Mouse (Mus musculus) embryonic facial prominence, embryonic 15.5 days (tissue): ENCODE measurements around the gene Ermn. TPM values are rescaled to one million over a fixed set of nuclear protein-coding genes. Genes with fewer than 3 reads are reported as not detected.

Source experiments
- ATAC-seq: fragments of 200-750 bp; cut with Nextera tagmentation; 2 replicates; pipeline ENCODE4 v1.8.0; 2017; ENCODE audit warnings: low read depth, moderate TSS enrichment; ENCODE audit not compliant: insufficient number of reproducible peaks, low FRiP score, low TSS enrichment
- H3K27ac ChIP-seq: fragments of 300-500 bp; sonication (generic); replicated peaks from 2 replicates; pipeline ENCODE4 v1.5.1; 2015; ENCODE audit warnings: mild to moderate bottlenecking, inconsistent platforms
- H3K27me3 ChIP-seq: fragments of 300-500 bp; sonication (generic); 2 replicates; pipeline ENCODE4 v1.6.1; 2015; ENCODE audit warnings: inconsistent platforms
- H3K36me3 ChIP-seq: fragments of 300-500 bp; sonication (generic); 2 replicates; pipeline ENCODE4 v1.6.1; 2015; ENCODE audit warnings: mild to moderate bottlenecking, inconsistent platforms
- H3K4me1 ChIP-seq: fragments of 300-500 bp; sonication (generic); 2 replicates; pipeline ENCODE4 v1.6.1; 2015; ENCODE audit warnings: inconsistent platforms
- H3K4me2 ChIP-seq: fragments of 300-500 bp; sonication (generic); replicated peaks from 2 replicates; pipeline ENCODE4 v1.6.1; 2015; ENCODE audit warnings: mild to moderate bottlenecking, inconsistent platforms
- H3K4me3 ChIP-seq: fragments of 300-500 bp; sonication (generic); replicated peaks from 2 replicates; pipeline ENCODE4 v1.5.1; 2015; ENCODE audit warnings: mild to moderate bottlenecking, inconsistent platforms
- H3K9ac ChIP-seq: fragments of 300-500 bp; sonication (generic); 2 replicates; pipeline ENCODE4 v1.6.1; 2015; ENCODE audit warnings: inconsistent platforms
- H3K9me3 ChIP-seq: fragments of 300-500 bp; sonication (generic); replicated peaks from 2 replicates; pipeline ENCODE4 v1.6.1; 2016; ENCODE audit warnings: inconsistent platforms
- WGBS: fragments of 180-500 bp; shearing (Covaris S2); methylation state at CpG from one replicate; pipeline ENCODE4 v1.1.7; 2015; 5-methylcytosine and 5-hydroxymethylcytosine counted together
- polyA plus RNA-seq: library from polyadenylated mRNA; unstranded; fragments of >200 nt; fragmentation: Nextera tagmentation; extraction: Ambion mirVana; gene quantifications from 2 replicates; pipeline ENCODE4 v1.2.1, GENCODE M21; 2015

Gene Ermn
- polyA plus RNA-seq: 1.5 and 2.5 TPM in 2 replicates

GRCm38 (mm10) chr2:58052821-58053581, at the start of gene Ermn:
Gene Ermn, minus strand, starts transcription at chr2:58052864.
- no peaks in the 10 kb centered on the region for H3K9me3 ChIP-seq
- no peak within 1 kb of the TSS for H3K4me3 ChIP-seq
- no peak within 1 kb of the TSS for H3K27ac ChIP-seq
- no peak for ATAC-seq
- H3K27me3 ChIP-seq: no peaks in the 10 kb centered on the region
- WGBS: 19% methylated on average over 7 of the region's 7 CpGs
- no peak within 1 kb of the TSS for H3K4me2 ChIP-seq
- H3K36me3 ChIP-seq: no peaks in the 10 kb centered on the region
- H3K9ac ChIP-seq: no peak within 1 kb of the TSS
- no peaks in the 10 kb centered on the region for H3K4me1 ChIP-seq

DNA sequence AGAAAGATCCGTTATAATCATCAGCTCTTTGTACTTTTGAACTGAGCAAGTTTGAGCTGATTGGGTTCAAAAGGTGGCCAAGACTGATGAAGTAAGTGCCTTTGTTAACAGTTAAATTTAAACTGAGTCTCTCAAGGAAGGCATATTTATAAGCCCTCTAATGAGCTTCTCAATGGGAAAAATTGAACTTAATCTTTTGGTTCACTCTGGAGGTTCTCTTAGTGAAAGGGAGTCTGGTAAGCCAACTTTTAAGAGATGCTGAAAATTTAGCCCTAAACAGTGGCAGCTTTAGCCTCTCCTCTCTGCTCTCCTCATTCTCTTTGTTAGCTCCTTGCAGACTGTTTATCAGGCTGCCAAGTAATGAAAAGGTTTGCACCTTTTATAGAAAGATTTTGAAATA, 42.2 kb upstream of the Ermn start:
- ATAC-seq: no peak
- Histone ChIP-seq H3K4me1 (no peaks in the 10 kb centered on the region), H3K4me2 (no peak overlapping the region), H3K27ac (no peak overlapping the region), H3K9ac (no peak overlapping the region), H3K27me3 (no peaks in the 10 kb centered on the region), H3K36me3 (no peaks in the 10 kb centered on the region), H3K4me3 (no peak overlapping the region), H3K9me3 (no peaks in the 10 kb centered on the region)
- WGBS: 81% methylated on average over 1 of the region's 1 CpGs

- Histone ChIP-seq H3K9me3 (no peaks in the 10 kb centered on the region), H3K4me1 (no peaks in the 10 kb centered on the region), H3K4me3 (no peak overlapping the region), H3K36me3 (no peaks in the 10 kb centered on the region), H3K9ac (no peak overlapping the region), H3K27me3 (no peaks in the 10 kb centered on the region), H3K27ac (no peak overlapping the region), H3K4me2 (no peak overlapping the region)
- WGBS: 77% methylated on average over 1 of the region's 1 CpGs
- ATAC-seq: no peak
Measured at GRCm38 (mm10) chr2:58086420-58086819, 33.8 kb upstream of the Ermn start.

DNA sequence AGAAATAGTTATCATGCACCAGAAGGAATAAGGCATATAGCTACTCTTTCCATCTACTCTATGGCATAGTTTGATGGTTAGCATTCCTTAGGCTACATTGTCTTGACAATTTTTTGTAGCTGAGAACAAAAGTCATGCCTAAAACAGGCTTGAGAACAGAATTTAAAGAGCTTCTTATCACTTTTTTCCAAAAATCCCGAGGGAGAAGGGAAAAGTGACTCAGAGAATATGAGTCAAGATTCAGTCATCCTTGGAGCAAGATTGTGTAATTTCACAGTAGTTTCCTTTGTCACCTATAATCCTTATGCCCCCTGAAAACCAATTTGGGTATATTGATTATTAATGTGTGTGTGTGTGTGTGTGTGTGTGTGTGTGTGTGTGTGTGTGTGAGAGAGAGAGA, 27.2 kb upstream of the Ermn start:
- Histone ChIP-seq H3K4me3 (no peak overlapping the region), H3K9ac (no peak overlapping the region), H3K4me1 (no peaks in the 10 kb centered on the region), H3K36me3 (no peaks in the 10 kb centered on the region), H3K4me2 (no peak overlapping the region), H3K9me3 (no peaks in the 10 kb centered on the region), H3K27ac (no peak overlapping the region), H3K27me3 (no peaks in the 10 kb centered on the region)
- no peak for ATAC-seq
- WGBS: 51% methylated on average over 1 of the region's 1 CpGs

GRCm38 (mm10) chr2:58055383-58055782, 2.7 kb upstream of the Ermn start:
- Histone ChIP-seq H3K27me3 (no peaks in the 10 kb centered on the region), H3K9me3 (no peaks in the 10 kb centered on the region), H3K4me1 (no peaks in the 10 kb centered on the region), H3K27ac (no peak overlapping the region), H3K36me3 (no peaks in the 10 kb centered on the region), H3K9ac (no peak overlapping the region), H3K4me2 (no peak overlapping the region), H3K4me3 (no peak overlapping the region)
- ATAC-seq: no peak

- Histone ChIP-seq H3K27me3 (no peaks in the 10 kb centered on the region), H3K4me2 (no peak overlapping the region), H3K4me3 (no peak overlapping the region), H3K4me1 (no peaks in the 10 kb centered on the region), H3K27ac (no peak overlapping the region), H3K9me3 (no peaks in the 10 kb centered on the region), H3K9ac (no peak overlapping the region), H3K36me3 (no peaks in the 10 kb centered on the region)
- ATAC-seq: no peak
- WGBS: 50% methylated on average over 7 of the region's 7 CpGs
Measured at GRCm38 (mm10) chr2:58041867-58042266, 10.8 kb downstream of the Ermn start.

DNA sequence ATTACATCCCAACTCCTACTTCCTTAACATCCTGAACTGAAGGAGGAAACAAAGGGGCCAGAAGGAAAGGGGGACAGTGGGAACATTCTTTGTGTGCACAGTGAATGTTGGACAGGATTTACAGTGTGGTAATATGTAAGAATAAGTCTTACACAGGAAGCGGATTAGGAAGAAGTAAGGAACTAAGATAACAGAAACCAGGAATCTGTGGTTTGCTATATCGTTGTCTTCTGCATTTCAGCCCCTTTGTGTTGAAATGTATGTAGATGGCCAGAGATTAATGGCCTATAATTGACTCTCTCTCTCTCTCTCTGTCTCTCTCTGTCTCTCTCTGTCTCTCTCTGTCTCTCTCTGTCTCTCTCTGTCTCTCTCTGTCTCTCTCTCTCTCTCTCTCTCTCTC, 15.7 kb downstream of the Ermn start:
- no peaks in the 10 kb centered on the region for H3K36me3 ChIP-seq
- WGBS: 86% methylated on average over 2 of the region's 2 CpGs
- H3K27me3 ChIP-seq: no peaks in the 10 kb centered on the region
- no peak overlapping the region for H3K4me3 ChIP-seq
- no peak overlapping the region for H3K27ac ChIP-seq
- no peak overlapping the region for H3K4me2 ChIP-seq
- H3K9me3 ChIP-seq: no peaks in the 10 kb centered on the region
- H3K9ac ChIP-seq: no peak overlapping the region
- ATAC-seq: no peak
- no peaks in the 10 kb centered on the region for H3K4me1 ChIP-seq

GRCm38 (mm10) chr2:58035635-58036034, 17.0 kb downstream of the Ermn start:
- no peaks in the 10 kb centered on the region for H3K4me1 ChIP-seq
- H3K27me3 ChIP-seq: no peaks in the 10 kb centered on the region
- H3K9ac ChIP-seq: no peak overlapping the region
- no peak overlapping the region for H3K4me3 ChIP-seq
- H3K4me2 ChIP-seq: no peak overlapping the region
- 80% methylated on average over 4 of the region's 4 CpGs for WGBS
- H3K27ac ChIP-seq: no peak overlapping the region
- ATAC-seq: no peak
- no peaks in the 10 kb centered on the region for H3K36me3 ChIP-seq
- no peaks in the 10 kb centered on the region for H3K9me3 ChIP-seq

GRCm38 (mm10) chr2:58031431-58031830, 21.2 kb downstream of the Ermn start:
- H3K4me2 ChIP-seq: no peak overlapping the region
- no peak for ATAC-seq

DNA sequence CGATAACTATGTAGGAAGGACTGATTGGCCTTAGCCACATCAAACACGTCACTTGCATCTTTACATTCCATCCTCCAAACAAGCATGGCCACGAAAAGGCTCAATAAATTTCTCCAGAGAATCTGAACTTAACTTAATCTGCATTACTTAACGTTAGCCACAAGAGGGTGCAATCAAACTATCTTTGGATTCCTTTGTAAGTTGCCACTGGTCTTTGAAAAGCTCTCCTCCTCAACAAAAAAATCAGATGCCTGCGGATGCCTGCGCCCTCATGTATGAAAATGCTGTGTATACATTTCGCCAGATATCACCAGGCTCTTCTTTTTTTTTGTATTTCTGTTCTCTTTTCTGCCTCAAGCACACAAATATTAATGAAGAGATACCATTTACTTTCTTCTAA, 23.3 kb downstream of the Ermn start:
- Histone ChIP-seq H3K4me3 (no peak overlapping the region), H3K27me3 (no peaks in the 10 kb centered on the region), H3K27ac (no peak overlapping the region), H3K9ac (no peak overlapping the region), H3K9me3 (no peaks in the 10 kb centered on the region), H3K36me3 (no peaks in the 10 kb centered on the region), H3K4me1 (no peaks in the 10 kb centered on the region), H3K4me2 (no peak overlapping the region)
- no peak for ATAC-seq
- 17% methylated on average over 7 of the region's 7 CpGs for WGBS

More at GRCm38 (mm10) chr2:58031431-58031830, 21.2 kb downstream of the Ermn start:
- H3K36me3 ChIP-seq: no peaks in the 10 kb centered on the region
- no peaks in the 10 kb centered on the region for H3K4me1 ChIP-seq
- no peaks in the 10 kb centered on the region for H3K27me3 ChIP-seq
- no peak overlapping the region for H3K27ac ChIP-seq
- H3K9ac ChIP-seq: no peak overlapping the region
- 75% methylated on average over 3 of the region's 3 CpGs for WGBS
- no peaks in the 10 kb centered on the region for H3K9me3 ChIP-seq
- H3K4me3 ChIP-seq: no peak overlapping the region

DNA sequence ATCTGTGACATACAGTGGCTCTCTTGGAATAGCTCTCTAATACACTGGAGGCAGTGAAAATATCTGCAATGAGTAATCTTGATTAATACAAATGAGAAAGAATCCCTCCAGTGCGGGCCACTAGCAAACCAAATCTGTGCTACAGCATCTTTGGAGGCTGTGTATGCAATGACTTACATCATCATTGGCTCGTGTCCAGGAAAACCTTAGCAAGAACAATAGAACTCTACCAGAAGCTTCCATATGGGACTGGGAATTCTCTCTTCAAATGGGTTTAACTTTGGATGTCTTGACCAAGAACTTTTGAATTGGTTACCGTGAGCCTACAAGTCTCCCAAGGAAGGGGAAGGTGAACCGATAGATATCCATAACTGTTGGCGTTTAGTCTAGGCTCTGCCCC, 25.9 kb downstream of the Ermn start:
- ATAC-seq: no peak
- Histone ChIP-seq H3K4me2 (no peak overlapping the region), H3K9ac (no peak overlapping the region), H3K9me3 (no peaks in the 10 kb centered on the region), H3K4me3 (no peak overlapping the region), H3K27ac (no peak overlapping the region), H3K36me3 (no peaks in the 10 kb centered on the region), H3K27me3 (no peaks in the 10 kb centered on the region), H3K4me1 (no peaks in the 10 kb centered on the region)
- 81% methylated on average over 5 of the region's 5 CpGs for WGBS

DNA sequence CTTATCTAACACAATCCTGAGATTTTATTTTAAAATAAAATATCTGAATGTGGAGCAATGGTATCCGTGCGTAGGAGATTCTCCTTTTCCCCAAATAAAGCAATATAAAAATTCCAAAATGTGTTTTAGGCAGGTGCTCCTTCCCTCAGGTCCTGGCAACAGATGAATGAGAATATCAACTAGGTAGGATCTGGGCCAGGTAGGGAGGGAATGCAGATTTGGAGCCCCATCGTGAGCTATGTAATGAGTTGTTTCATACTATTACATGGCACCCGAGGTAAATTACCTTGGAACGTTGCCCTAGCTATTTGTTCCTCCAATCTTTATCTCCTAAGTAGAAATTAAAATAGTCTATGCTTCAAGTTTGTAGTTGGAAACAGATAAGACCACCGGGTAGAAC, 29.1 kb downstream of the Ermn start:
- H3K4me1 ChIP-seq: no peaks in the 10 kb centered on the region
- no peaks in the 10 kb centered on the region for H3K27me3 ChIP-seq
- H3K36me3 ChIP-seq: no peaks in the 10 kb centered on the region
- no peak overlapping the region for H3K9ac ChIP-seq
- no peak for ATAC-seq
- H3K27ac ChIP-seq: no peak overlapping the region
- H3K4me2 ChIP-seq: no peak overlapping the region
- H3K9me3 ChIP-seq: no peaks in the 10 kb centered on the region
- no peak overlapping the region for H3K4me3 ChIP-seq
- 71% methylated on average over 6 of the region's 6 CpGs for WGBS
